Mouse (Mus musculus) heart, adult 2 months (tissue): ENCODE measurements around the gene Agpat1. TPM values are rescaled to one million over a fixed set of nuclear protein-coding genes. Genes with fewer than 3 reads are reported as not detected.

Experiments used
- DNase-seq, 2 experiments: peaks; one replicate each; pipeline ENCODE4 v3.0.0; 2021
- H3K27ac ChIP-seq: fragments of 200-600 bp; 2 replicates; pipeline ENCODE4 v1.8.1; 2022
- H3K27me3 ChIP-seq: fragments of 200-500 bp; 2 replicates; pipeline ENCODE4 v1.6.1; 2012; ENCODE audit warnings: mild to moderate bottlenecking, low read length, inconsistent platforms, mixed read lengths; ENCODE audit not compliant: control insufficient read depth, insufficient read depth
- H3K36me3 ChIP-seq: fragments of 200-500 bp; 2 replicates; pipeline ENCODE4 v1.6.1; 2012; ENCODE audit warnings: low read length, inconsistent platforms; ENCODE audit not compliant: control insufficient read depth, insufficient read depth
- H3K4me1 ChIP-seq: fragments of 200-500 bp; 2 replicates; pipeline ENCODE4 v1.6.1; 2011; ENCODE audit warnings: low read length; ENCODE audit not compliant: control insufficient read depth, insufficient read depth
- H3K4me3 ChIP-seq: fragments of 200-600 bp; 2 replicates; pipeline ENCODE4 v1.8.1; 2022
- H3K79me2 ChIP-seq: fragments of 200-500 bp; replicated peaks from 2 replicates; pipeline ENCODE4 v1.6.1; 2012; ENCODE audit warnings: mild to moderate bottlenecking, inconsistent platforms, low read length, moderate library complexity, mixed read lengths; ENCODE audit not compliant: control insufficient read depth, insufficient read depth
- H3K9ac ChIP-seq: fragments of 200-500 bp; 2 replicates; pipeline ENCODE4 v1.6.1; 2012; ENCODE audit warnings: low read depth, mild to moderate bottlenecking, control low read depth, inconsistent platforms, low read length, mixed read lengths
- CTCF ChIP-seq: fragments of 200-600 bp; IDR thresholded peaks from 2 replicates; pipeline ENCODE4 v1.8.1; 2022; ENCODE audit warnings: antibody characterized with exemption, mild to moderate bottlenecking, moderate library complexity
- EP300 ChIP-seq: fragments of 200-500 bp; IDR thresholded peaks from 2 replicates; pipeline ENCODE4 v1.6.1; 2011; ENCODE audit warnings: low read depth, low read length, control low read depth; ENCODE audit not compliant: insufficient read depth
- POLR2A ChIP-seq: fragments of 200-500 bp; IDR thresholded peaks from 2 replicates; pipeline ENCODE4 v1.6.1; 2011; ENCODE audit warnings: mild to moderate bottlenecking, low read depth, low read length, control low read depth; ENCODE audit not compliant: insufficient read depth
- WGBS: fragments of 180-500 bp; shearing (Covaris S2); methylation state at CpG from one replicate; pipeline ENCODE4 v1.1.7; 2018; 5-methylcytosine and 5-hydroxymethylcytosine counted together
- intact Hi-C: fragments of 180-260 bp; cut with DNase I; formaldehyde crosslinking; loops from one replicate; pipeline ENCODE4 v1.15.1; 2025
- polyA plus RNA-seq: library from polyadenylated mRNA; depleted of rRNA; stranded (reverse); fragments of >200 nt; gene quantifications from 2 replicates; pipeline ENCODE4 v1.2.3, GENCODE M21; 2012
- total RNA-seq, 2 experiments: library from RNA; stranded (reverse); gene quantifications; 2 replicates each; pipeline ENCODE4 v1.2.3; 2021

Gene Agpat1
- total and polyA plus RNA-seq, 3 experiments: 64.8 to 178 (median 68.9) TPM

- intact Hi-C loops: no loop called here
- H3K4me3 ChIP-seq: no peak overlapping the region
- no peaks in the 10 kb centered on the region for H3K79me2 ChIP-seq
- H3K27ac ChIP-seq: no peak overlapping the region
- H3K4me1 ChIP-seq: peaks cover 6% of the 10 kb centered on the region
- TF ChIP-seq POLR2A: no peak
- no peak for TF ChIP-seq CTCF
- TF ChIP-seq EP300: no peak
- no peak for DNase-seq
- no peaks in the 10 kb centered on the region for H3K36me3 ChIP-seq
- WGBS: 94% methylated on average over 6 of the region's 6 CpGs
- no peak overlapping the region for H3K9ac ChIP-seq
- H3K27me3 ChIP-seq: no peaks in the 10 kb centered on the region
Observed at GRCm38 (mm10) chr17:34560438-34560837, 43.6 kb upstream of the Agpat1 start.

GRCm38 (mm10) chr17:34561200-34561599 lies 42.9 kb upstream of the Agpat1 start:
- no peaks in the 10 kb centered on the region for H3K27me3 ChIP-seq
- no peak overlapping the region for H3K4me3 ChIP-seq
- H3K27ac ChIP-seq: peak overlapping the region; percentile 58
- no peak overlapping the region for H3K9ac ChIP-seq
- no peaks in the 10 kb centered on the region for H3K36me3 ChIP-seq
- H3K79me2 ChIP-seq: no peaks in the 10 kb centered on the region
- no peak for TF ChIP-seq EP300
- intact Hi-C loops: no loop called here
- DNase-seq: no peak
- 34% methylated on average over 8 of the region's 8 CpGs for WGBS
- H3K4me1 ChIP-seq: peaks cover 5% of the 10 kb centered on the region

GRCm38 (mm10) chr17:34562595-34562994 lies 41.5 kb upstream of the Agpat1 start:
- intact Hi-C loops: no loop called here

GRCm38 (mm10) chr17:34563354-34563753 lies 40.7 kb upstream of the Agpat1 start:
- 56% methylated on average over 11 of the region's 11 CpGs for WGBS
- TF ChIP-seq CTCF (no peak), EP300 (no peak), POLR2A (no peak)

More at GRCm38 (mm10) chr17:34562595-34562994, 41.5 kb upstream of the Agpat1 start:
- Histone ChIP-seq H3K4me3 (no peak overlapping the region), H3K36me3 (no peaks in the 10 kb centered on the region), H3K27ac (0 out of 2 replicates have a peak overlapping the region, but pooled peaks have one; percentile 97), H3K79me2 (no peaks in the 10 kb centered on the region), H3K9ac (no peak overlapping the region), H3K4me1 (peaks cover 3% of the 10 kb centered on the region), H3K27me3 (no peaks in the 10 kb centered on the region)
- 60% methylated on average over 3 of the region's 3 CpGs for WGBS
- no peak for TF ChIP-seq POLR2A
- no peak for TF ChIP-seq CTCF
- DNase-seq: no peak

GRCm38 (mm10) chr17:34564003-34564421 lies 40.0 kb upstream of the Agpat1 start, which contains the start of gene Notch4:
TSS of gene Notch4 (plus strand) at chr17:34564268.
- TF ChIP-seq POLR2A: peak; percentile 91
- peak; percentile 95 for TF ChIP-seq EP300
- TF ChIP-seq CTCF: peak; percentile 24; the same call in 1 of the 2 replicates
- H3K27ac ChIP-seq: peak within 1 kb of the TSS; percentile 97
- H3K27me3 ChIP-seq: no peaks in the 10 kb centered on the region
- 15% methylated on average over 6 of the region's 6 CpGs for WGBS
- peak within 1 kb of the TSS; percentile 60 for H3K4me3 ChIP-seq
- no peaks in the 10 kb centered on the region for H3K36me3 ChIP-seq
- peak; percentile 73 to 79 for DNase-seq
- H3K9ac ChIP-seq: peak within 1 kb of the TSS; percentile 71
- intact Hi-C loops: loop anchor here (2.0 kb wide), 1 partner anchor 63 kb away; no protein-coding TSS in a partner anchor
- peaks cover 3% of the 10 kb centered on the region for H3K4me1 ChIP-seq
- H3K79me2 ChIP-seq: no peaks in the 10 kb centered on the region

More at GRCm38 (mm10) chr17:34563354-34563753, 40.7 kb upstream of the Agpat1 start:
- Histone ChIP-seq H3K27me3 (no peaks in the 10 kb centered on the region), H3K36me3 (no peaks in the 10 kb centered on the region), H3K4me1 (peaks cover 3% of the 10 kb centered on the region), H3K9ac (no peak overlapping the region), H3K4me3 (no peak overlapping the region), H3K27ac (peak overlapping the region; percentile 97), H3K79me2 (no peaks in the 10 kb centered on the region)
- intact Hi-C loops: no loop called here
- no peak for DNase-seq

- no peaks in the 10 kb centered on the region for H3K79me2 ChIP-seq
- peaks cover 3% of the 10 kb centered on the region for H3K4me1 ChIP-seq
- intact Hi-C loops: loop anchor here (1.0 to 2.0 kb wide), 2 partner anchors 39 to 62 kb away; partner anchors contain the start of gene Rnf5
- peak; percentile 64 to 80 for DNase-seq
- no peaks in the 10 kb centered on the region for H3K27me3 ChIP-seq
- TF ChIP-seq POLR2A (peak; percentile 92), EP300 (peak; percentile 93), CTCF (no peak)
- H3K9ac ChIP-seq: peak overlapping the region; percentile 71
- H3K27ac ChIP-seq: peak overlapping the region; percentile 97
- WGBS: 24% methylated on average over 3 of the region's 3 CpGs
- H3K4me3 ChIP-seq: peak overlapping the region; percentile 60
- no peaks in the 10 kb centered on the region for H3K36me3 ChIP-seq
Observed at GRCm38 (mm10) chr17:34564796-34565195, 39.3 kb upstream of the Agpat1 start.
